Mouse (Mus musculus): Measurements from ENCODE around the gene Glod4. TPM values are rescaled to one million over a fixed set of nuclear protein-coding genes. Genes with fewer than 3 reads are reported as not detected.

Glod4 gene
- polyA plus RNA-seq, 1 experiment: not detected

- TF ChIP-seq CTCF (IDR thresholded peaks at IDR 0.05; ENCODE audit: insufficient read depth, low read depth, low read length) (no peak), POLR2A (IDR thresholded peaks at IDR 0.05; ENCODE audit: insufficient read depth, low read depth, low read length) (peak; percentile 44; the same call in 1 of the 2 replicates)
- peak overlapping the region; percentile 98 for H3K4me3 ChIP-seq (ENCODE audit: insufficient read depth, low read depth, low read length)
- peaks cover 4% of the 10 kb centered on the region for H3K4me1 ChIP-seq (ENCODE audit: control insufficient read depth, insufficient read depth, low read length)
- WGBS: under 1% methylated on average over 90 of the region's 90 CpGs
- no peak overlapping the region for H3K27ac ChIP-seq (ENCODE audit: insufficient read depth, low read depth, low read length)
Observed at GRCm38 (mm10) chr11:76201761-76202674, 41.5 kb downstream of the Glod4 start.

- no peak for TF ChIP-seq POLR2A (IDR thresholded peaks at IDR 0.05; ENCODE audit: insufficient read depth, low read depth, low read length)
- TF ChIP-seq CTCF (IDR thresholded peaks at IDR 0.05; ENCODE audit: insufficient read depth, low read depth, low read length): no peak
- 47% methylated on average over 8 of the region's 8 CpGs for WGBS
Observed at GRCm38 (mm10) chr11:76196977-76197469, 46.5 kb downstream of the Glod4 start.

GRCm38 (mm10) chr11:76196275-76196976, 47.1 kb downstream of the Glod4 start:
- 64% methylated on average over 8 of the region's 8 CpGs for WGBS
- H3K27ac ChIP-seq (ENCODE audit: insufficient read depth, low read depth, low read length): no peak overlapping the region
- TF ChIP-seq CTCF (IDR thresholded peaks at IDR 0.05; ENCODE audit: insufficient read depth, low read depth, low read length): no peak
- no peak for TF ChIP-seq POLR2A (IDR thresholded peaks at IDR 0.05; ENCODE audit: insufficient read depth, low read depth, low read length)
- H3K4me1 ChIP-seq (ENCODE audit: control insufficient read depth, insufficient read depth, low read length): peaks cover 5% of the 10 kb centered on the region
- H3K4me3 ChIP-seq (ENCODE audit: insufficient read depth, low read depth, low read length): no peak overlapping the region

More at GRCm38 (mm10) chr11:76196977-76197469, 46.5 kb downstream of the Glod4 start:
- no peak overlapping the region for H3K4me3 ChIP-seq (ENCODE audit: insufficient read depth, low read depth, low read length)
- H3K27ac ChIP-seq (ENCODE audit: insufficient read depth, low read depth, low read length): no peak overlapping the region
- peaks cover 7% of the 10 kb centered on the region for H3K4me1 ChIP-seq (ENCODE audit: control insufficient read depth, insufficient read depth, low read length)

GRCm38 (mm10) chr11:76186908-76187307, 56.6 kb downstream of the Glod4 start:
- no peak for TF ChIP-seq CTCF (IDR thresholded peaks at IDR 0.05; ENCODE audit: insufficient read depth, low read depth, low read length)
- no peak for TF ChIP-seq POLR2A (IDR thresholded peaks at IDR 0.05; ENCODE audit: insufficient read depth, low read depth, low read length)
- H3K4me3 ChIP-seq (ENCODE audit: insufficient read depth, low read depth, low read length): no peak overlapping the region
- H3K4me1 ChIP-seq (ENCODE audit: control insufficient read depth, insufficient read depth, low read length): no peaks in the 10 kb centered on the region
- no peak overlapping the region for H3K27ac ChIP-seq (ENCODE audit: insufficient read depth, low read depth, low read length)
- WGBS: 84% methylated on average over 6 of the region's 6 CpGs

- no peak overlapping the region for H3K27ac ChIP-seq (ENCODE audit: insufficient read depth, low read depth, low read length)
- peaks cover 1% of the 10 kb centered on the region; the same call in 1 of the 2 replicates for H3K4me1 ChIP-seq (ENCODE audit: control insufficient read depth, insufficient read depth, low read length)
- no peak for TF ChIP-seq POLR2A (IDR thresholded peaks at IDR 0.05; ENCODE audit: insufficient read depth, low read depth, low read length)
- TF ChIP-seq CTCF (IDR thresholded peaks at IDR 0.05; ENCODE audit: insufficient read depth, low read depth, low read length): no peak
- no peak overlapping the region for H3K4me3 ChIP-seq (ENCODE audit: insufficient read depth, low read depth, low read length)
- WGBS: 83% methylated on average over 4 of the region's 4 CpGs
Observed at GRCm38 (mm10) chr11:76183745-76184144, 59.8 kb downstream of the Glod4 start.

- Histone ChIP-seq H3K4me1 (ENCODE audit: control insufficient read depth, insufficient read depth, low read length) (peaks cover 4% of the 10 kb centered on the region; the same call in 1 of the 2 replicates), H3K4me3 (ENCODE audit: insufficient read depth, low read depth, low read length) (peak overlapping the region; percentile 86), H3K27ac (ENCODE audit: insufficient read depth, low read depth, low read length) (no peak overlapping the region)
- no peak for TF ChIP-seq CTCF (IDR thresholded peaks at IDR 0.05; ENCODE audit: insufficient read depth, low read depth, low read length)
- TF ChIP-seq POLR2A (IDR thresholded peaks at IDR 0.05; ENCODE audit: insufficient read depth, low read depth, low read length): no peak
- 14% methylated on average over 7 of the region's 7 CpGs for WGBS
Observed at GRCm38 (mm10) chr11:76180146-76180540, 63.4 kb downstream of the Glod4 start.

- peaks cover 4% of the 10 kb centered on the region; the same call in 1 of the 2 replicates for H3K4me1 ChIP-seq (ENCODE audit: control insufficient read depth, insufficient read depth, low read length)
- WGBS: under 1% methylated on average over 37 of the region's 37 CpGs
- peak within 1 kb of the TSS; percentile 86 for H3K4me3 ChIP-seq (ENCODE audit: insufficient read depth, low read depth, low read length)
- TF ChIP-seq POLR2A (IDR thresholded peaks at IDR 0.05; ENCODE audit: insufficient read depth, low read depth, low read length) (no peak), CTCF (IDR thresholded peaks at IDR 0.05; ENCODE audit: insufficient read depth, low read depth, low read length) (no peak)
- no peak within 1 kb of the TSS for H3K27ac ChIP-seq (ENCODE audit: insufficient read depth, low read depth, low read length)
Observed at GRCm38 (mm10) chr11:76179495-76180145, 63.9 kb downstream of the Glod4 start, which contains the start of the genes Vps53 and Fam57a. Gene Vps53, minus strand, starts transcription at chr11:76179647. Gene Fam57a, plus strand, starts transcription at chr11:76179671.

GRCm38 (mm10) chr11:76178726-76179494, 64.6 kb downstream of the Glod4 start:
- 2% methylated on average over 28 of the region's 28 CpGs for WGBS
- no peak for TF ChIP-seq POLR2A (IDR thresholded peaks at IDR 0.05; ENCODE audit: insufficient read depth, low read depth, low read length)
- no peak for TF ChIP-seq CTCF (IDR thresholded peaks at IDR 0.05; ENCODE audit: insufficient read depth, low read depth, low read length)
- peaks cover 4% of the 10 kb centered on the region; the same call in 1 of the 2 replicates for H3K4me1 ChIP-seq (ENCODE audit: control insufficient read depth, insufficient read depth, low read length)
- H3K27ac ChIP-seq (ENCODE audit: insufficient read depth, low read depth, low read length): no peak overlapping the region
- H3K4me3 ChIP-seq (ENCODE audit: insufficient read depth, low read depth, low read length): peak overlapping the region; percentile 86

Data from olfactory bulb, adult 2 months (tissue).